21 mouse cellular contexts compared by ENCODE assay signal in the genomic region with DNA sequence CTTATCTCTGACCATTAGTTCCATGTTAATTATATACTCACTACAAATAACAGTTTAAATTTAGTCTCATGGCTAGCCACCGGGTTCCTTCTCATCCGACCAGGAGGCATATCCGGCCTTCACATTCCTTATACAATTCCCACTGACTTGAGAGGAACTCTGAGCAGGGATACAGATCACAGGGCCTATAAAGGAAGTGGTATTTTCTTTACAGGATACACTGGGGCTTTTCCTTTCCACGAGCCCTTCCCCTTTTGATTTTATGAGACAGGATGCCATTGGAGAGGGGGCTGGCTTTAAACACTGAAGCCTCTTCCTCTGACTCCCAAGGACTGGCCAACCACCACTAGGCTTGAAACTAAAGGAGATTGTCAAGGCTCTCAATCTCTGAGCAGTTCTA. TPM values are rescaled to one million over a fixed set of nuclear protein-coding genes. Genes with fewer than 3 reads are reported as not detected.
DNase-seq lines count a peak whose midpoint lies in the region; ATAC-seq and TF ChIP-seq lines count a peak whose summit lies in the region.
"Had no signal": no experiment of that assay in that cellular context is flagged by ENCODE, and none has a peak within 500 bp of the region (broad histone marks: within the 10 kb centered on the region; RNA-seq: fewer than 3 reads in every experiment).

No protein-coding gene starts in this region.

- H3K9ac ChIP-seq in liver, embryonic 16.5 days (ENCODE audit: low read depth, low read length): no peak overlapping the region
- no peak overlapping the region for H3K9ac ChIP-seq in heart, postnatal 0 days (replicated peaks; ENCODE audit: low read depth, low read length)
- H3K9ac ChIP-seq: forebrain, postnatal 0 days; limb, embryonic 15.5 days; neural tube, embryonic 13.5 days had no signal

- DNase-seq in heart, adult 8-10 months (ENCODE audit: low spot score): peak; percentile 69
- no peak for DNase-seq in heart, postnatal 14 days
- no peak for DNase-seq in liver
- DNase-seq in heart, postnatal 0 days (ENCODE audit: low spot score): peak; percentile 32
- peak; percentile 20 to 55 for DNase-seq in kidney, postnatal 25 days
- DNase-seq in cerebellum, postnatal 36 days: no peak
- DNase-seq in right cerebral cortex, adult 18-20 months: no peak
- DNase-seq: B cell, adult 2 months; cerebellum, adult 11 months; cerebellum, postnatal 25 days; forebrain, postnatal 0 days; gastrocnemius, postnatal 10 days; layer of hippocampus, adult 9-11 months; right cerebral cortex, postnatal 4 days had no signal

- no peak overlapping the region for H3K4me3 ChIP-seq in liver, embryonic 16.5 days (ENCODE audit: low read depth, low read length)
- no peak overlapping the region for H3K4me3 ChIP-seq in heart, postnatal 0 days (ENCODE audit: low read depth, low read length)
- H3K4me3 ChIP-seq: embryonic facial prominence, embryonic 10.5 days; erythroblast, embryonic 14.5 days; limb, embryonic 15.5 days; megakaryocyte, embryonic 14.5 days; neural tube, embryonic 13.5 days had no signal

- peak; percentile 32; the same call in 1 of the 2 replicates for ATAC-seq in liver, embryonic 16.5 days (ENCODE audit: low read depth)
- peak; percentile 69 for ATAC-seq in heart, postnatal 0 days (ENCODE audit: insufficient read depth, low read depth)
- ATAC-seq: forebrain, postnatal 0 days; Patski had no signal

- H3K4me2 ChIP-seq in liver, embryonic 16.5 days (ENCODE audit: low read depth, low read length): no peak overlapping the region
- no peak overlapping the region for H3K4me2 ChIP-seq in heart, postnatal 0 days (ENCODE audit: low read depth, low read length)
- H3K4me2 ChIP-seq: limb, embryonic 15.5 days; neural tube, embryonic 13.5 days had no signal

- no peaks in the 10 kb centered on the region for H3K27me3 ChIP-seq in liver, embryonic 16.5 days (ENCODE audit: control insufficient read depth, insufficient read depth, low read depth, low read length)
- no peaks in the 10 kb centered on the region for H3K27me3 ChIP-seq in heart, postnatal 0 days (ENCODE audit: control insufficient read depth, insufficient read depth, low read length)
- H3K27me3 ChIP-seq: limb, embryonic 15.5 days; megakaryocyte, embryonic 14.5 days; neural tube, embryonic 13.5 days; Patski had no signal

- peak; percentile 63; the same call in 1 of the 2 replicates for TF ChIP-seq EP300 in heart, postnatal 0 days (IDR thresholded peaks at IDR 0.05; ENCODE audit: low read depth)

- intact Hi-C loops in heart, postnatal 14 days (cut with DNase I): loop anchor here (2.0 kb wide), 1 partner anchor 19 kb away; no protein-coding TSS in a partner anchor

- TF ChIP-seq CTCF in heart, postnatal 0 days (IDR thresholded peaks at IDR 0.05; ENCODE audit: low read depth): no peak

- WGBS in liver, embryonic 16.5 days (ENCODE audit: insufficient replicate concordance): 41% methylated on average over 4 of the region's 4 CpGs
- 44% methylated on average over 4 of the region's 4 CpGs for WGBS in heart, postnatal 0 days

- H3K36me3 ChIP-seq in liver, embryonic 16.5 days (ENCODE audit: control insufficient read depth, insufficient read depth): no peaks in the 10 kb centered on the region
- no peaks in the 10 kb centered on the region for H3K36me3 ChIP-seq in heart, postnatal 0 days (replicated peaks; ENCODE audit: control insufficient read depth, insufficient read depth, low read length)
- H3K36me3 ChIP-seq: embryonic facial prominence, embryonic 10.5 days; limb, embryonic 15.5 days; neural tube, embryonic 13.5 days had no signal

- H3K4me1 ChIP-seq in liver, embryonic 16.5 days (ENCODE audit: control insufficient read depth, low read depth, low read length): no peaks in the 10 kb centered on the region
- H3K4me1 ChIP-seq in heart, postnatal 0 days (ENCODE audit: control insufficient read depth, insufficient read depth): 0 out of 2 replicates have a peak, but pooled peaks cover 17% of the 10 kb centered on the region
- H3K4me1 ChIP-seq: megakaryocyte, embryonic 14.5 days had no signal

- no peak overlapping the region for H3K27ac ChIP-seq in liver, embryonic 16.5 days (ENCODE audit: low read length)
- peak overlapping the region; percentile 47; the same call in 1 of the 2 replicates for H3K27ac ChIP-seq in heart, postnatal 0 days (ENCODE audit: low read depth)
- H3K27ac ChIP-seq: embryonic facial prominence, embryonic 10.5 days; limb, embryonic 15.5 days; neural tube, embryonic 13.5 days had no signal

- H3K9me3 ChIP-seq in liver, embryonic 16.5 days (replicated peaks; ENCODE audit: control insufficient read depth, low read length): no peaks in the 10 kb centered on the region
- H3K9me3 ChIP-seq in heart, postnatal 0 days (replicated peaks; ENCODE audit: control insufficient read depth, low read length): no peaks in the 10 kb centered on the region
- H3K9me3 ChIP-seq: embryonic facial prominence, embryonic 10.5 days; limb, embryonic 15.5 days; neural tube, embryonic 13.5 days had no signal

RNA-seq across cellular contexts. Expression of a gene that starts 59.6 kb away (rescaled TPM):
- total RNA-seq in heart, adult 8-10 months (2022): 10 to 100 TPM; 39.7 to 50.1 (median 46.3) TPM
- total RNA-seq in heart, postnatal 14 days (2021): 10 to 100 TPM; 65.6 to 75.2 TPM
- 1.2 and 1.5 TPM in 2 replicates for polyA plus RNA-seq in liver, embryonic 16.5 days (2015; fragmentation: Nextera tagmentation; extraction: Ambion mirVana)
- 88.9 and 90.9 TPM in 2 replicates for total RNA-seq in heart, postnatal 0 days (2014; rRNA removed; ENCODE audit: low replicate concordance)
- polyA plus RNA-seq in heart, postnatal 0 days (2015; fragmentation: Nextera tagmentation; extraction: Ambion mirVana): 24.9 and 26.1 TPM in 2 replicates
- polyA plus RNA-seq: erythroblast, embryonic 14.5 days had no signal

Comparison
In these comparisons a context has a peak if more than half of its experiments do, and no peak if none do; other contexts are left out.
1. DNase-seq: peak in heart, adult 8-10 months (single experiment), heart, postnatal 0 days (single experiment) and kidney, postnatal 25 days (2 of 2); none in heart, postnatal 14 days (0 of 2), liver (single experiment), cerebellum, postnatal 36 days (0 of 2) and right cerebral cortex, adult 18-20 months (single experiment).